Mouse (Mus musculus): ENCODE measurements around the gene Diras1. TPM values are rescaled to one million over a fixed set of nuclear protein-coding genes. Genes with fewer than 3 reads are reported as not detected.

Gene Diras1
- polyA plus RNA-seq, 1 experiment from 2014 or later: 88.1 TPM

DNA sequence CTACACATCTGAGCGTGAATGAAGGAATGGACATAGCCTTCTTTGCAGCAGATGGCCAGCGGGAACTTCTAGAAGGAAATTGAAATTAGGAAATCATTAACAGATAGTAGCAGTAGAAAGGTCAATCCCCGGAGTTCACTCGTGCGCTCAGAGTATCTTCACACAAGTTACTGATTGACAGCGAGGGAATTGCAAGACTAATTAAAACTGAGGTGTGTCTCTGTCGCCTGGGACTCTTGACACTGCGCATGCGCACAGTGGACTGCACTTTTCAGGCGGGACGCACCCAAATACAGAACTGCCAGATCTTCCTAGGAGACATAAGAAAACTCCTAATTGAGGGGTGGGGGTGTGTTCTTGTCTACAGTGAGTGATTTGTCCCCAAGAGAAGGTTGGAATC is 50.0 kb downstream of the Diras1 start:
- no peak for ATAC-seq
- no peaks in the 10 kb centered on the region for H3K36me3 ChIP-seq (ENCODE audit: control insufficient read depth, insufficient read depth, low read length)
- H3K9ac ChIP-seq (ENCODE audit: low read depth, low read length): no peak overlapping the region
- H3K4me3 ChIP-seq (ENCODE audit: low read depth, low read length): no peak overlapping the region
- H3K27ac ChIP-seq (ENCODE audit: low read length): no peak overlapping the region
- H3K4me1 ChIP-seq (ENCODE audit: control insufficient read depth, insufficient read depth, low read length): peaks cover 6% of the 10 kb centered on the region; the same call in 1 of the 2 replicates
- no peaks in the 10 kb centered on the region for H3K27me3 ChIP-seq (ENCODE audit: control insufficient read depth, insufficient read depth, low read depth, low read length)
- no peak overlapping the region for H3K4me2 ChIP-seq (ENCODE audit: low read length)
- 92% methylated on average over 11 of the region's 11 CpGs for WGBS
- H3K9me3 ChIP-seq (replicated peaks; ENCODE audit: control insufficient read depth, low read length, poor library complexity, severe bottlenecking): no peaks in the 10 kb centered on the region

DNA sequence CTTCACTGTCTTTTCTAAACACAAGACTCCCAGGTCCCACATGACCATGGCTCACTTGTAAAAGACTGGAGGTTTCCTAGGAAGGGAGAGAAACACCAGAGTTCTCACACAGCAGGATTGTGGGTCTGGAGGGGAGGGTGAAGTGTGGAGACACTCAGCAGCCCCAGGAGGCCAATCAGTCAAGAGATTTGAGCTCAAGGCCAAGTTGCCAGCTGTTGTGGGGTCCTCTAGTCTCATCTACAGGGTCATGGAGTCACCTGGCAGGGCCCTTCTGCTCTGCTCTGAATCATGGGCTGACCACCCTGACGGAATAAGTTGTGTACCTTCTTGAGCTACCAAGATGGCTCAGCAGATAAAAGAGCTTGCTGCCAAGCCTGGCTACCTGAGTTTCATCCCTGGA is 51.7 kb downstream of the Diras1 start:
- Histone ChIP-seq H3K4me3 (ENCODE audit: low read depth, low read length) (no peak overlapping the region), H3K36me3 (ENCODE audit: control insufficient read depth, insufficient read depth, low read length) (no peaks in the 10 kb centered on the region), H3K4me2 (ENCODE audit: low read length) (no peak overlapping the region), H3K9me3 (replicated peaks; ENCODE audit: control insufficient read depth, low read length, poor library complexity, severe bottlenecking) (no peaks in the 10 kb centered on the region), H3K27ac (ENCODE audit: low read length) (no peak overlapping the region), H3K9ac (ENCODE audit: low read depth, low read length) (no peak overlapping the region), H3K4me1 (ENCODE audit: control insufficient read depth, insufficient read depth, low read length) (peaks cover 6% of the 10 kb centered on the region; the same call in 1 of the 2 replicates), H3K27me3 (ENCODE audit: control insufficient read depth, insufficient read depth, low read depth, low read length) (no peaks in the 10 kb centered on the region)
- 100% methylated on average over 1 of the region's 1 CpGs for WGBS
- no peak for ATAC-seq

DNA sequence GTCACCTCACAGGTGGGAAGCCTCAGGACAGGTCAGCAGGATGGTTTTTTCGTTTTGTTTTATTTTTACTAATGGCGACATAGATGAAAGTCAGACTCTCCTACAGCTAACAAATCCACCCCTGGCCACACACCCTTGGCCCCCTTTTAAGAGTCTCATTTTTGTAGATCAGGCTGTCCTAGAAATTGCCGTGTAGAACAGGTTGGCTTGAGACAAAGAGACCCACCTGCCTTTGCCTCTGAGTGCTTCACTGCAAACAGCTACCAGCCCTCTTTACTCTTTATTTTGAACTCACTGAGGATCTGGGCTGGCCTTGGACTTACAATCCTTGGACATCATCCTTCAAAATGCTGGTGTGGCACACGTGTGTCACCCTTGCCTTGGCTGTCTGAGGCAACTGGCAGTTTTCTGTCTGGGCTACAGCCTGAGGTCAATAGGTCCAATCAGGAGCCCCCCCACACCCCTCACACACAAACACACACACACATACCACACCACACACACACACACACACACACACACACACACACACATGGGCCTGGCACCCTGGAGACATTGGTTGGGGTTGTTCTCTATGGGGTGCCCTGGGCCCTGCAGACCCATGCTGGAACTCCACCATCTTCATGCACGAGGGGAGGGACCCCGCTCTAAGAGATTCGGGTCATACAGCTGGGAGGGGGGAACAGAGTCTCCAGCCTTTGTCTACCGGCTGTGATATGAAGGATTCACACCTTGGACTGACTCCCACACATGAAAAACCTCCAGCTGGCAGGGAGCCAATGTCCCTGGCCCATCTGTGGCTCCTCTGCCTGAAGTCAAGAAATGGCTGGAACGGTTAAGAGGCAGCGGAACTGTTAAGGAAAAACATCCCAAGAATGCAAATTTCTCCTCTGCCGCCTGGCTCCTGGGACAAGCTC is 53.1 kb downstream of the Diras1 start:
- 53% methylated on average over 11 of the region's 11 CpGs for WGBS
- no peak overlapping the region for H3K27ac ChIP-seq (ENCODE audit: low read length)
- H3K27me3 ChIP-seq (ENCODE audit: control insufficient read depth, insufficient read depth, low read depth, low read length): no peaks in the 10 kb centered on the region
- no peaks in the 10 kb centered on the region for H3K9me3 ChIP-seq (replicated peaks; ENCODE audit: control insufficient read depth, low read length, poor library complexity, severe bottlenecking)
- H3K4me2 ChIP-seq (ENCODE audit: low read length): no peak overlapping the region
- no peak overlapping the region for H3K4me3 ChIP-seq (ENCODE audit: low read depth, low read length)
- no peak for ATAC-seq
- H3K4me1 ChIP-seq (ENCODE audit: control insufficient read depth, insufficient read depth, low read length): peaks cover 6% of the 10 kb centered on the region; the same call in 1 of the 2 replicates
- H3K36me3 ChIP-seq (ENCODE audit: control insufficient read depth, insufficient read depth, low read length): no peaks in the 10 kb centered on the region
- H3K9ac ChIP-seq (ENCODE audit: low read depth, low read length): no peak overlapping the region

DNA sequence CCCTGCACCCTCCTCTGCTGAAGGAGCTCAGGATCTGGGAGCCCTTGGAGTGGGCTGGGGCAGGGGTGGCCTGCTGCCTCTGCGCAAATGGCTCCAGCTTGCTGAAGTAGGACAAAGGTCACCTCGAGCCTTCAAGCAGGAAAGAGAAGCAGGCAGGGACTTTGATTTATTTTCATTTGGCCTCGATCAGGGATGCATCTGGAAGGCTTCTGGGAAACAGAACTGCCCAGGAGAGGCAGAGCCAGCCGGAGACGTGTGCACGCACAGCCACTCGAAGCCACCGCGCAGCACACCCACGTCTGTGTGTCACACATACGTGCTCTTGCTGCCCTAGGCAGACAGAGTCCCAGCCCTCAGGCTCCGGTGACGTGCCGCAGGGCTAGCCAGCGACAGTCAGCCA is 53.9 kb downstream of the Diras1 start:
- H3K9ac ChIP-seq (ENCODE audit: low read depth, low read length): no peak overlapping the region
- no peak overlapping the region for H3K4me3 ChIP-seq (ENCODE audit: low read depth, low read length)
- no peaks in the 10 kb centered on the region for H3K36me3 ChIP-seq (ENCODE audit: control insufficient read depth, insufficient read depth, low read length)
- H3K27ac ChIP-seq (ENCODE audit: low read length): no peak overlapping the region
- 81% methylated on average over 15 of the region's 15 CpGs for WGBS
- ATAC-seq: no peak
- no peak overlapping the region for H3K4me2 ChIP-seq (ENCODE audit: low read length)
- H3K4me1 ChIP-seq (ENCODE audit: control insufficient read depth, insufficient read depth, low read length): peaks cover 6% of the 10 kb centered on the region; the same call in 1 of the 2 replicates
- H3K27me3 ChIP-seq (ENCODE audit: control insufficient read depth, insufficient read depth, low read depth, low read length): no peaks in the 10 kb centered on the region
- H3K9me3 ChIP-seq (replicated peaks; ENCODE audit: control insufficient read depth, low read length, poor library complexity, severe bottlenecking): no peaks in the 10 kb centered on the region

DNA sequence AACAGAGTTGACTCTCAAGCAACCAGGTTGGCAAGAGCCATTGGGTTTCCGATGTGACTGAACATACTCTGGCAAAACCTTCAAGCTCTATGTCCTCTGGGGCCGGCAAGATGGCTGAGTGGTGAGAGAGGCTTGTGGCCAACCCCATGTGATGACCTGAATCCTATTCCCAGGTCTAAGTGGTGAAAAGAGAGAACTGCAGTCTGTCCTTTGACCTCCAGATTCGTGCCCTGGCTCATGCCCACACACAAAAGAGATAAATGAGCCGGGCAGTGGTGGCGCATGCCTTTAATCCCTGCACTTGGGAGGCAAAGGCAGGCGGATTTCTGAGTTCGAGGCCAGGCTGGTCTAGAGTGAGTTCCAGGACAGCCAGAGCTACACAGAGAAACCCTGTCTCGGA is 55.3 kb downstream of the Diras1 start:
- ATAC-seq: no peak
- WGBS: 89% methylated on average over 8 of the region's 8 CpGs

More for the DNA sequence above, 55.3 kb downstream of the Diras1 start:
- peaks cover 6% of the 10 kb centered on the region; the same call in 1 of the 2 replicates for H3K4me1 ChIP-seq (ENCODE audit: control insufficient read depth, insufficient read depth, low read length)
- H3K4me2 ChIP-seq (ENCODE audit: low read length): no peak overlapping the region
- H3K4me3 ChIP-seq (ENCODE audit: low read depth, low read length): no peak overlapping the region
- H3K9me3 ChIP-seq (replicated peaks; ENCODE audit: control insufficient read depth, low read length, poor library complexity, severe bottlenecking): no peaks in the 10 kb centered on the region
- no peak overlapping the region for H3K9ac ChIP-seq (ENCODE audit: low read depth, low read length)
- no peak overlapping the region for H3K27ac ChIP-seq (ENCODE audit: low read length)
- no peaks in the 10 kb centered on the region for H3K27me3 ChIP-seq (ENCODE audit: control insufficient read depth, insufficient read depth, low read depth, low read length)
- no peaks in the 10 kb centered on the region for H3K36me3 ChIP-seq (ENCODE audit: control insufficient read depth, insufficient read depth, low read length)

Other genes with a start within 250 kb of the Diras1 start
- 57.8 and 60.6 TPM in 2 replicates for gene Sf3a2, start 227.5 kb downstream of the Diras1 start, polyA plus RNA-seq (2015; fragmentation: Nextera tagmentation; extraction: Ambion mirVana)
- 121 and 125 TPM in 2 replicates for gene Plekhj1, start 227.0 kb downstream of the Diras1 start, polyA plus RNA-seq (2015; fragmentation: Nextera tagmentation; extraction: Ambion mirVana)
- not detected in 2 replicates for gene Amh, start 220.4 kb downstream of the Diras1 start, polyA plus RNA-seq (2015; fragmentation: Nextera tagmentation; extraction: Ambion mirVana)
- gene Jsrp1, start 212.2 kb downstream of the Diras1 start, polyA plus RNA-seq (2015; fragmentation: Nextera tagmentation; extraction: Ambion mirVana): 0.39 and 0.45 TPM in 2 replicates
- 1,102 and 1,149 TPM in 2 replicates for gene Oaz1, start 199.0 kb downstream of the Diras1 start, polyA plus RNA-seq (2015; fragmentation: Nextera tagmentation; extraction: Ambion mirVana)
- gene Lingo3, start 181.6 kb downstream of the Diras1 start, polyA plus RNA-seq (2015; fragmentation: Nextera tagmentation; extraction: Ambion mirVana): 12.6 and 16.9 TPM in 2 replicates
- gene Lsm7, start 170.5 kb downstream of the Diras1 start, polyA plus RNA-seq (2015; fragmentation: Nextera tagmentation; extraction: Ambion mirVana): 202 and 205 TPM in 2 replicates
- gene Sppl2b, start 170.4 kb downstream of the Diras1 start, polyA plus RNA-seq (2015; fragmentation: Nextera tagmentation; extraction: Ambion mirVana): 82.4 and 84.1 TPM in 2 replicates
- gene Tmprss9, start 153.8 kb downstream of the Diras1 start, polyA plus RNA-seq (2015; fragmentation: Nextera tagmentation; extraction: Ambion mirVana): 0.10 and 0.16 TPM in 2 replicates
- gene Timm13, start 124.7 kb downstream of the Diras1 start, polyA plus RNA-seq (2015; fragmentation: Nextera tagmentation; extraction: Ambion mirVana): 297 and 316 TPM in 2 replicates
- 40.4 and 45.5 TPM in 2 replicates for gene Lmnb2, start 107.4 kb downstream of the Diras1 start, polyA plus RNA-seq (2015; fragmentation: Nextera tagmentation; extraction: Ambion mirVana)
- 6.4 and 7.1 TPM in 2 replicates for gene Gadd45b, start 95.6 kb downstream of the Diras1 start, polyA plus RNA-seq (2015; fragmentation: Nextera tagmentation; extraction: Ambion mirVana)
- gene Gng7, start 10.7 kb downstream of the Diras1 start, polyA plus RNA-seq (2015; fragmentation: Nextera tagmentation; extraction: Ambion mirVana): 21.5 and 25.6 TPM in 2 replicates
- 52.8 and 55.7 TPM in 2 replicates for gene Slc39a3, start 11.8 kb upstream of the Diras1 start, polyA plus RNA-seq (2015; fragmentation: Nextera tagmentation; extraction: Ambion mirVana)
- gene Sgta, start 34.5 kb upstream of the Diras1 start, polyA plus RNA-seq (2015; fragmentation: Nextera tagmentation; extraction: Ambion mirVana): 324 and 340 TPM in 2 replicates
- 47.3 and 51.6 TPM in 2 replicates for gene Thop1, start 44.4 kb upstream of the Diras1 start, polyA plus RNA-seq (2015; fragmentation: Nextera tagmentation; extraction: Ambion mirVana)
- gene Creb3l3, start 73.2 kb upstream of the Diras1 start, polyA plus RNA-seq (2015; fragmentation: Nextera tagmentation; extraction: Ambion mirVana): 0.24 and 0.33 TPM in 2 replicates
- gene Map2k2, start 80.3 kb upstream of the Diras1 start, polyA plus RNA-seq (2015; fragmentation: Nextera tagmentation; extraction: Ambion mirVana): 227 and 233 TPM in 2 replicates
- gene Zbtb7a, start 109.6 kb upstream of the Diras1 start, polyA plus RNA-seq (2015; fragmentation: Nextera tagmentation; extraction: Ambion mirVana): 11.3 and 12.6 TPM in 2 replicates
- 49.7 and 52.2 TPM in 2 replicates for gene Pias4, start 142.3 kb upstream of the Diras1 start, polyA plus RNA-seq (2015; fragmentation: Nextera tagmentation; extraction: Ambion mirVana)
- 535 and 543 TPM in 2 replicates for gene Eef2, start 151.0 kb upstream of the Diras1 start, polyA plus RNA-seq (2015; fragmentation: Nextera tagmentation; extraction: Ambion mirVana)
- gene Dapk3, start 157.3 kb upstream of the Diras1 start, polyA plus RNA-seq (2015; fragmentation: Nextera tagmentation; extraction: Ambion mirVana): 52.5 and 58.3 TPM in 2 replicates
- gene 4930442H23Rik, start 158.2 kb upstream of the Diras1 start, polyA plus RNA-seq (2015; fragmentation: Nextera tagmentation; extraction: Ambion mirVana): not detected in 2 replicates
- gene Nmrk2, start 176.4 kb upstream of the Diras1 start, polyA plus RNA-seq (2015; fragmentation: Nextera tagmentation; extraction: Ambion mirVana): 0.19 TPM in 1 of 2 replicates, not detected in the other
- gene Atcay, start 205.2 kb upstream of the Diras1 start, polyA plus RNA-seq (2015; fragmentation: Nextera tagmentation; extraction: Ambion mirVana): 96.8 and 102 TPM in 2 replicates
- gene Zfr2, start 207.5 kb upstream of the Diras1 start, polyA plus RNA-seq (2015; fragmentation: Nextera tagmentation; extraction: Ambion mirVana): 26.5 and 31.0 TPM in 2 replicates
- 43.3 and 67.9 TPM in 2 replicates for gene Matk, start 227.3 kb upstream of the Diras1 start, polyA plus RNA-seq (2015; fragmentation: Nextera tagmentation; extraction: Ambion mirVana)
- 128 and 130 TPM in 2 replicates for gene Mrpl54, start 241.3 kb upstream of the Diras1 start, polyA plus RNA-seq (2015; fragmentation: Nextera tagmentation; extraction: Ambion mirVana)
- 28.8 and 33.8 TPM in 2 replicates for gene Apba3, start 241.3 kb upstream of the Diras1 start, polyA plus RNA-seq (2015; fragmentation: Nextera tagmentation; extraction: Ambion mirVana)